Mouse (Mus musculus) neural tube, embryonic 12.5 days (tissue): ENCODE measurements at regions not wholly inside any gene's neighbourhood (a gene's known extent, or its start where the extent isn't known, plus 50 kb on each side); places are given as distances from the start of the nearest gene placed in this dataset.

ENCODE experiments used
- ATAC-seq: fragments of 200-750 bp; cut with Nextera tagmentation; 2 replicates; pipeline ENCODE4 v1.8.0; 2017; ENCODE audit warnings: low read depth, mild to moderate bottlenecking, moderate TSS enrichment, moderate library complexity; ENCODE audit not compliant: low FRiP score
- H3K27ac ChIP-seq: fragments of 300-500 bp; sonication (generic); 2 replicates; pipeline ENCODE4 v1.5.1; 2016
- H3K27me3 ChIP-seq: fragments of 300-500 bp; sonication (generic); replicated peaks from 2 replicates; pipeline ENCODE4 v1.6.1; 2016; ENCODE audit warnings: mild to moderate bottlenecking
- H3K36me3 ChIP-seq: fragments of 300-500 bp; sonication (generic); 2 replicates; pipeline ENCODE4 v1.6.1; 2016; ENCODE audit warnings: mild to moderate bottlenecking
- H3K4me1 ChIP-seq: fragments of 300-500 bp; sonication (generic); 2 replicates; pipeline ENCODE4 v1.6.1; 2016
- H3K4me2 ChIP-seq: fragments of 300-500 bp; sonication (generic); replicated peaks from 2 replicates; pipeline ENCODE4 v1.6.1; 2016; ENCODE audit warnings: mild to moderate bottlenecking
- H3K4me3 ChIP-seq: fragments of 300-500 bp; sonication (generic); 2 replicates; pipeline ENCODE4 v1.5.1; 2016
- H3K9ac ChIP-seq: fragments of 300-500 bp; sonication (generic); 2 replicates; pipeline ENCODE4 v1.6.1; 2016; ENCODE audit warnings: mild to moderate bottlenecking
- H3K9me3 ChIP-seq: fragments of 300-500 bp; sonication (generic); 2 replicates; pipeline ENCODE4 v1.6.1; 2016; ENCODE audit warnings: mild to moderate bottlenecking
- WGBS: fragments of 180-500 bp; shearing (Covaris S2); methylation state at CpG from one replicate; pipeline ENCODE4 v1.1.7; 2016; 5-methylcytosine and 5-hydroxymethylcytosine counted together

DNA sequence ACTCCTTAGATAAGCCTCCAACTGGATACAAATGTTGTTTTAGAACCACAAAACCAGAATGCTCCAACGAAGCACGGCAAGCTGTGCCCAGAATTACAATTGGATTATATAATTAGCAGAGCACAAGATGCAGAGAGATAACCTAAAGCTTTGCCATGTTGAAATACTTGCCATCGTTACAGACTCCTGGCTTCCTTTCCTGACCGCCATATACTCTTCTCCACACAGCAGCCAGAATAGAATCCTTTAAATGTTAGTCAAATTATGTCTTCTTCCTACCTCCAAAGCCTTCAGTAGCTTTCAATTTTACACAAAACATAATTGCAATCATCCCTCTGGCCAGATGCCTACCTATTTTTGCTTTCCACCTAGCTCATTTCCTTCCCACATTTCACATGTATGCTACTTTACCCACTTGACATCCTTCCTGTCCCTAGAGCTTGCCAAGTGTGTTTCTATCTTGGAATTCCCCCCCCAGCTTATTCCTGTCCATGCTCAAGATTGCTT, 52.8 kb upstream of the G2e3 start:
- 96% methylated on average over 4 of the region's 4 CpGs for WGBS
- H3K9me3 ChIP-seq: no peaks in the 10 kb centered on the region
- H3K4me3 ChIP-seq: no peak overlapping the region
- no peak overlapping the region for H3K4me2 ChIP-seq
- ATAC-seq: no peak
- no peaks in the 10 kb centered on the region for H3K27me3 ChIP-seq
- H3K36me3 ChIP-seq: no peaks in the 10 kb centered on the region
- H3K4me1 ChIP-seq: no peaks in the 10 kb centered on the region
- H3K9ac ChIP-seq: no peak overlapping the region
- H3K27ac ChIP-seq: no peak overlapping the region

DNA sequence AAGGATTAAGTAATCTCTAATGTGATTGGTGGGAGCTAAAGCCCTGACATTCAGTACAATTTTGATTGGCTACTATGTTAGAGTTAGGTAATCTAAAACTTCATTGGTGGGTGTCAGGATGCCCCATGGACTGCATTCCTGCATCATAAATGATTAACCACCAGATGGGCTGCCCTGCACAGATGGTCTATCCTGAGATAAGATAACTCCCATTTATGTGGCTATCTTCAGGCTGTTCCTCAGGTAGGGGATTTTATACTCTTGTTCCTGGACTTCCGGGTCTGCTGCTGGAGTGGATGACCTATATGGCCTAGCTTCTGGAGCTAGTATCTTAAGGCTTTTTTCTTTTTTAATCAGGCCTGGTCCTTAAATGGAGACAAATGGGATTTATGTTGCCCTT, 69.5 kb upstream of the G2e3 start:
- Histone ChIP-seq H3K4me2 (no peak overlapping the region), H3K9ac (no peak overlapping the region), H3K4me3 (no peak overlapping the region), H3K4me1 (no peaks in the 10 kb centered on the region), H3K27me3 (no peaks in the 10 kb centered on the region), H3K27ac (no peak overlapping the region), H3K36me3 (no peaks in the 10 kb centered on the region), H3K9me3 (no peaks in the 10 kb centered on the region)
- ATAC-seq: no peak
- 95% methylated on average over 1 of the region's 1 CpGs for WGBS

DNA sequence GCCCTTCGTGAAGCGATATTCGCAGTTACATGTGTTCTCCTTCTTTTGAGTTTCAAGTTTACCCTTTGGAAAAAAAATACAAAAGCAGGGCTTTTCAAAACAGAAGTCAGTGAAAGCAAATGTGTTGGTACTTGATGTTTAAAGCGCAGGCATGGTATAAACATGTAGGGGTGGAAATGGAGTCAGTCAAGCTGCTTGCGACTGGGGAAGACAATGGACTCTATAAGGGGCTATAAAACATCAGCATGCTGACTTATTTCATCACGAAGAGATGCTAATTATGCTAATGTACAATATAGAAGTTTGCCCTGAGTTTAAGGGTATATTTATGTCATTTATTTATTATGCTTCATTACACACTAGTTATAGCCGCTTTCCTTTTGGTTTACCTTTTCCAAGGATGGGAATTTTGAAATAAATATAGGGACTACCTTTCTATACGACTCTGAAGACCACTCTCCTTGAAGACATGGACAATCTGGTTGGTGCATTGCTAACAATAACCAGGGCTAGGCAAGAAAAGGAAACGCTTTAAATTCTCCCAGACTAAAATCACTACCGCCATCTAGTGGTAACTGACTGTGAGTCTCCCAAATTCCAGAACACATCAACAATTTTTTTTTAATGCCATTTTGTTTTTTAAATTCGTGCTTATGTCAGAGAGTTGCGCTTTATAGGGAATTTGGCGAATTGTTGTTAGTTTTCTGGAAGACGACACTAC, 71.9 kb upstream of the G2e3 start:
- Histone ChIP-seq H3K4me2 (no peak overlapping the region), H3K27me3 (no peaks in the 10 kb centered on the region), H3K9ac (no peak overlapping the region), H3K27ac (no peak overlapping the region), H3K36me3 (no peaks in the 10 kb centered on the region), H3K4me3 (no peak overlapping the region), H3K4me1 (no peaks in the 10 kb centered on the region), H3K9me3 (no peaks in the 10 kb centered on the region)
- WGBS: 49% methylated on average over 14 of the region's 14 CpGs
- peak; percentile 61; the same call in 1 of the 2 replicates for ATAC-seq

DNA sequence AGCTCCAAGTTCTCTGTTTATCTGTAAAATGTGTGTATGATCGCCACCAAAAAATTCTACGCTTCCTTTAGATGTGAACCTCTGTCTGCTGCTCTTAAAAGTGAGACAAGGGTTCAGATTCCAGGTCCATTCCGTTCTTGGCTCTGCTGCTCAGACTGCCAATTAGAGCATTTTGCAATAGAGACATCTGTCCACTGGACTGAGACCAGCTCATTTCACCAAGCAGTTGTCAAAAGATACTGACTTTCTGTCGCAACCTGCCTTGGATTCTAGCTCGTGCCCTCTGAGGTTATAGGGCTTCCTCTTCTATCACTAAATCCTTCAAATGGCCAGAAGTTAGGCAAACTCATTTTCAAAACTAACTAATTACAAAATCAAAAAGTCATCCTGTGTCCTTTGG, 74.4 kb upstream of the G2e3 start:
- Histone ChIP-seq H3K4me1 (no peaks in the 10 kb centered on the region), H3K9me3 (no peaks in the 10 kb centered on the region), H3K27me3 (no peaks in the 10 kb centered on the region), H3K4me3 (no peak overlapping the region), H3K36me3 (no peaks in the 10 kb centered on the region), H3K4me2 (no peak overlapping the region), H3K27ac (no peak overlapping the region), H3K9ac (no peak overlapping the region)
- WGBS: 89% methylated on average over 5 of the region's 5 CpGs
- no peak for ATAC-seq

DNA sequence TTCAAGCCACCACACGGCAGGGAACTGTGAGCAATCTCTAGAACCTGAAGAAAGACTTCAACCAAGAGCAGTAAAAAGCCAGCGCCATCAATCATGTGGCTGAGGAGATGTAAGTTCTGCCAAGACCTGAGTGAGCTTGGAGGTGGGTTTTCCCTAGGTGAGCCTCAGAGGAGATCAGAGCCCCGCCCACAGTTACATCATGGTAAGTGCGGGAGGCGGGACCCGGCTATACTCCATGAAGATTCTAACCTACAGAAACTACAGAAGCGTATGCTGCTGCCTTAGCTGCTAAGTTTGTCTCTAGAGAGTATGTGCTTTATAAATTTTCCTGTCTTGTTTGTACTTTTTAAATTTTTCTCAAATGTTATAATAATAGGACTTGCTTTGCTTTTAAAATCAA, 105.0 kb upstream of the G2e3 start:
- no peak for ATAC-seq
- WGBS: 89% methylated on average over 7 of the region's 7 CpGs
- H3K27me3 ChIP-seq: no peaks in the 10 kb centered on the region
- no peak overlapping the region for H3K27ac ChIP-seq
- H3K4me3 ChIP-seq: no peak overlapping the region
- H3K4me1 ChIP-seq: no peaks in the 10 kb centered on the region
- no peak overlapping the region for H3K4me2 ChIP-seq
- H3K36me3 ChIP-seq: no peaks in the 10 kb centered on the region
- no peaks in the 10 kb centered on the region for H3K9me3 ChIP-seq
- H3K9ac ChIP-seq: no peak overlapping the region

DNA sequence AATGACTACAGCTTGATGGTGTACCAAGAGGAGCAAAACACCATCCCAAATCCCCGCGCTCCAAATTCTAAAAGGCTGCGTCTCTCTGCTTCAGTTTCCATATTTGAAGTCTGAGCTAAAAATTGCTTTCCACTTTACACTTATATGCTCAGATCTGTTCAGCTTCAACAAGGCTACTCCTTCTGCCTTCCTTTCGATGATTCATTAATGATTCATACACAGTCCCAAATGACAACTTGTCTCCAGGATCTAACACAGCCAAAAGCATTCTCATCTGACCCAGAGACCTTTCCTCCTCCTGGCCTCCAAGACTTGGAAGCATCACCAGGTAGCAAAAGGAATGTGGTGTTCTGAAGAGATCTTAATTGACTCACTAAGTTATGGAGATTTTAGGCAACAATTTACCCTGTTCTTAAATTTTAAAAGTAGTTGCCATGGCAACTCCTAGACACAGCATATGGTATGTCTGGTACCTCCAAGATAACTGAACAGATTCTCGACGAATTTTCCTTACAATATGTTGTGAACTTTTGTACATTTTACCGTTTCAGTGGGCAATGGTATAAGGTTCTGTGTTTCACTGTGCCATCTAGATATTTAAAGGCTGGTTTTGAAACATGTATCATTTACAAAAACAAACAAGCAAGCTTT, 106.6 kb upstream of the G2e3 start:
- no peak for ATAC-seq
- Histone ChIP-seq H3K9me3 (no peaks in the 10 kb centered on the region), H3K27ac (no peak overlapping the region), H3K36me3 (no peaks in the 10 kb centered on the region), H3K27me3 (no peaks in the 10 kb centered on the region), H3K4me2 (no peak overlapping the region), H3K9ac (no peak overlapping the region), H3K4me1 (no peaks in the 10 kb centered on the region), H3K4me3 (no peak overlapping the region)
- WGBS: 85% methylated on average over 7 of the region's 7 CpGs

DNA sequence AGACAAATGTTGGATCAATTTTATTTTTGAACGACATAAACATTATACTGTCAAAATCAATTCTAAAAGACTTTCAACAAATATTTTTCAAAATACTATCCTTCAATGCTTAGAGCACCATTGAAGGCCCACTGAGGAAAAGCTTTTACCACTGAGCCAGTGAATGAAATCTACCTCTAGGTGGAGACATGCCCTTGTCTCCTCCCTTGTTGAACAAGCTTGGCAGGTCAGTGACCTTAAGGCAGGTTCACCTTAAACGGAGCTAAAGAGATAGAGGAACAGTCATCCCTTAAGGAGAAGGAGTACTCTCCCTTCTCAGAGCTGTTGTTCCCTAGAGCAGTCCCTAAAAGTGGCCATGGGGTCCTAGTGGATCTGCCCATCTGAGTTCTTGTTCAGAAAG, 136.2 kb upstream of the G2e3 start:
- Histone ChIP-seq H3K36me3 (no peaks in the 10 kb centered on the region), H3K4me3 (no peak overlapping the region), H3K4me1 (no peaks in the 10 kb centered on the region), H3K9ac (no peak overlapping the region), H3K9me3 (no peaks in the 10 kb centered on the region), H3K27ac (no peak overlapping the region), H3K27me3 (no peaks in the 10 kb centered on the region), H3K4me2 (no peak overlapping the region)
- ATAC-seq: no peak
- 42% methylated on average over 2 of the region's 2 CpGs for WGBS

DNA sequence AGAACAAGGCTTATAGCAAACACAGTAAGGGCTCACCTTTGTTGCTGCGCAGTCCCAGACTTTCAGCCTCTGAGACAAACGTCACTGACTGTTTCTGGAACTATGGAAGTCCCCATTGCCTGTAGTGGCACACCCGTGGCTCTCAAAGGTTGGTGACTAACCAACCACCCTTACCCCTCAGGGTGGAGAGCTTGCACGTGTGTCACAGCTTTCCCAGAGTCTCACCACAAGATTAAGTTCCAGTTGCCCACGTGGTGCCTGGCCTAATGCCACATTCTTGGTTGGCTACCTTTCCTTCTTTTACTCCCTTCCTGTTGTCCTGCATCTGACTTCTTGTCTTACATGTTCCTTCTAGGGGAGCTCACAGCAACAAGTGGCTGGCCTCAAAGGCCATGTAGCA, 151.6 kb upstream of the G2e3 start:
- 84% methylated on average over 5 of the region's 5 CpGs for WGBS
- Histone ChIP-seq H3K4me2 (no peak overlapping the region), H3K9ac (no peak overlapping the region), H3K4me1 (no peaks in the 10 kb centered on the region), H3K27me3 (no peaks in the 10 kb centered on the region; the same call in 1 of the 2 replicates), H3K4me3 (no peak overlapping the region), H3K27ac (no peak overlapping the region), H3K36me3 (no peaks in the 10 kb centered on the region), H3K9me3 (no peaks in the 10 kb centered on the region)
- ATAC-seq: no peak

DNA sequence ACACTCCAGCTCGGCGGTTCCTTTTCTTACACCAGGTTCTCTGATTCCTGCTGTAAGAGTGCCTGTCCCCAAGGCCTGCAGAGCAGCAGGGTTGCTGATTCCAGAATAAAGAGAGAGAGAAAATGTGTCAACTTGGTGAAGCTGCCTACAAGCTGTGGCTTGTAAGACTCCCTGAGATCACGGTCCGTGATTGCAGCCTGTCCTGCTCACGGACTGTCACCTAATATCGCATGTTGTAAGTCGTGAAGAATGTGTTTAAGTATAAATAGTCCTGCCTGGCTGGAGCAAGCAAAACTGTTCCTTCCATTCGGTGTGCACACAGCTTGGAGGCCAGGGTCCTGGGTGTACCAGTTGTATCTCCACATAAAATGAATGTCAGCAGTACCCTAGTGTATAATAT, 152.7 kb upstream of the G2e3 start:
- Histone ChIP-seq H3K27ac (no peak overlapping the region), H3K4me3 (no peak overlapping the region), H3K36me3 (no peaks in the 10 kb centered on the region)

DNA sequence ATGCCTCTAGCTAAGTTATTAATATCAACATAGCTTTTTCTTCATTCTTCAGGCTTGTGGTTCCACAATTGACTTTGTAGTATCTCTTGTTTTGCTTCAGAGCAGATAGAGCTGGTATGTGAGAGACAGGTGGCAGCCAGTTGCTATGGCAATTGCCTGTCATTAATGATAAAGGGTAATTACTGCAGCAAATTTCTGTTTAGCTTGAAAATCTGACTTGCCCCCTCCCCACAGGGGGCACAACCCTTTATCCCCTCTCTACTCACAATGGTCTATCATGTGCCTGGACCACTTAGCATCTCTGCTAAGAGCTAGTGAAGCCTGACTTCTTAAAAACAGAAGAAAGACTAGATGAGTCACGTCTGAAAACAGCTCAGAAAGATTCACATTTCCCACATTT, 157.1 kb upstream of the G2e3 start:
- H3K9ac ChIP-seq: no peak overlapping the region
- no peaks in the 10 kb centered on the region; the same call in 1 of the 2 replicates for H3K27me3 ChIP-seq
- H3K4me2 ChIP-seq: no peak overlapping the region
- no peak overlapping the region for H3K27ac ChIP-seq
- no peak for ATAC-seq
- 19% methylated on average over 1 of the region's 1 CpGs for WGBS
- H3K9me3 ChIP-seq: no peaks in the 10 kb centered on the region
- H3K4me1 ChIP-seq: no peaks in the 10 kb centered on the region
- no peaks in the 10 kb centered on the region for H3K36me3 ChIP-seq
- H3K4me3 ChIP-seq: no peak overlapping the region

More for the DNA sequence above, 152.7 kb upstream of the G2e3 start:
- H3K4me1 ChIP-seq: no peaks in the 10 kb centered on the region
- WGBS: 88% methylated on average over 8 of the region's 8 CpGs
- no peak for ATAC-seq
- H3K9me3 ChIP-seq: no peaks in the 10 kb centered on the region
- H3K4me2 ChIP-seq: no peak overlapping the region
- H3K9ac ChIP-seq: no peak overlapping the region
- no peaks in the 10 kb centered on the region; the same call in 1 of the 2 replicates for H3K27me3 ChIP-seq

DNA sequence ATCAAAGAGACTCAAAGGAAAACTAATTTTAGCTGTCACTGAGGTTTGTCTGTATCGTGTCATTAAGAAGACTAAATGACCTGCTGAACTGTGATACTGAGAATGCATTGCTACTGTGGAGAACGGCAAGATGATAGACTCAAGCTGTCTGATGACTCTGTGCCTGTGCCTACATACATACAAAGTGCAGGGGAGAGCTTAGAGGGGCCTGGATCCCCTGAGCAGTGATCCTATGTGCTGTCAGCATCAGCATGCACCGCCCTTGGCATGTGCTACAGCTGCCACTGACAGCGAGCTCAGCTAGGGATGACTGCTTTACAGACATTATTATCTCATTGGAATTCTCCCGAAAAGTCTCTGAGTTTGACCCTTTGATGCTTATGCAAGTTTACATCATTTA, 157.7 kb upstream of the G2e3 start:
- no peak overlapping the region for H3K4me2 ChIP-seq
- no peaks in the 10 kb centered on the region for H3K4me1 ChIP-seq
- ATAC-seq: no peak
- H3K4me3 ChIP-seq: no peak overlapping the region
- no peak overlapping the region for H3K27ac ChIP-seq
- H3K9me3 ChIP-seq: no peaks in the 10 kb centered on the region
- no peaks in the 10 kb centered on the region; the same call in 1 of the 2 replicates for H3K27me3 ChIP-seq
- WGBS: 73% methylated on average over 5 of the region's 5 CpGs
- no peak overlapping the region for H3K9ac ChIP-seq
- H3K36me3 ChIP-seq: no peaks in the 10 kb centered on the region

DNA sequence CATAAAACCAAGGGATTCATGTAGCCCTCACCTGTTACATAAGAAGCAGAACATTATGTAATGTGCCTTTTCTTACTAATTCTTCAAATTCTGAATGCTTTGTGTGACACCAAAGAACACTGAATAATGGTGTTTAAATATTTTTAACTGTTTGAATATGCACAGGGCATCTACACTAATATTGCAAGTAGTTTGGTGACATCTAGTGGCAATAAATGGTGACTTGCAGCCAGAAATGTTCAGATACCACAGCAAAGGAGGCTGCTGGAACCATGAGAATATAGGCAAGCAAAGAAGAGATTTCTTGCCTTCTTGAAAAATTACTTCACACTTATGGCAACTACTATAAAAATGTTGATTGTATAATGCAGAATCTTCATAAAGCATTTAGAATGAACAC, 159.6 kb upstream of the G2e3 start:
- Histone ChIP-seq H3K9me3 (no peaks in the 10 kb centered on the region), H3K27ac (no peak overlapping the region), H3K4me2 (no peak overlapping the region), H3K4me1 (no peaks in the 10 kb centered on the region), H3K27me3 (no peaks in the 10 kb centered on the region; the same call in 1 of the 2 replicates), H3K4me3 (no peak overlapping the region), H3K36me3 (no peaks in the 10 kb centered on the region), H3K9ac (no peak overlapping the region)
- ATAC-seq: peak; percentile 66; the same call in 1 of the 2 replicates

DNA sequence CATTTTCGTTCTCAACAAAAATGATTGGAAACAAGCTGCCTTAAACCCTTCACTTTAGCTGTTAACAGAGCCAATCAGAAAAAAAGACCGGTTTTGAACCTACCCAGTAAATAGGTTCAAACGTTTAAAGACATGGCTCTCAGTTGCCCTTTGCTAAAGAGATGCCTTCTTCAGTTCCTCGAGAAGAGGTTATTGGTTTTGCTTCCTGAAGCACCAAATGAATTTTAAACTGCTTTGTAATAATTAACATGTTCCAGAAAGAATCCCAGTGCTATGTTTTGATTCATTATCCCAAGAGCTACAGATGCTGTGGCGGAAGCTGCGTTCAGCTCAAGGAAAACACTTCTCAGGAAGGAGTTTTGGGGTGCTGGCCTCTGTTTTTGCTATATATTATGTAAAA, 160.1 kb upstream of the G2e3 start:
- Histone ChIP-seq H3K27me3 (no peaks in the 10 kb centered on the region; the same call in 1 of the 2 replicates), H3K27ac (no peak overlapping the region), H3K36me3 (no peaks in the 10 kb centered on the region), H3K4me3 (no peak overlapping the region), H3K4me1 (no peaks in the 10 kb centered on the region), H3K9me3 (no peaks in the 10 kb centered on the region), H3K4me2 (no peak overlapping the region), H3K9ac (no peak overlapping the region)
- WGBS: 83% methylated on average over 6 of the region's 6 CpGs
- no peak for ATAC-seq
